Mouse (Mus musculus) myocyte (in vitro differentiated cells): ENCODE measurements around the gene 2210408I21Rik. TPM values are rescaled to one million over a fixed set of nuclear protein-coding genes. Genes with fewer than 3 reads are reported as not detected.

Source experiments
- H3K27me3 ChIP-seq: one replicate; pipeline ENCODE4 v1.6.1; 2011; ENCODE audit not compliant: control insufficient read depth, insufficient read depth, insufficient read length
- H3K36me3 ChIP-seq: one replicate; pipeline ENCODE4 v1.6.1; 2011; ENCODE audit not compliant: control insufficient read depth, insufficient read depth
- H3K4me2 ChIP-seq: one replicate; pipeline ENCODE4 v1.6.1; 2011; ENCODE audit warnings: low read depth, control low read depth
- H3K4me3 ChIP-seq: one replicate; pipeline ENCODE4 v1.5.1; 2011; ENCODE audit warnings: mild to moderate bottlenecking, control low read depth, moderate library complexity
- H3K79me2 ChIP-seq: one replicate; pipeline ENCODE4 v1.6.1; 2011; ENCODE audit not compliant: control insufficient read depth, insufficient read depth
- H3ac ChIP-seq: one replicate; pipeline ENCODE4 v1.6.1; 2011; ENCODE audit not compliant: control insufficient read depth, insufficient read length
- CEBPB ChIP-seq: IDR thresholded peaks from 2 replicates; pipeline ENCODE4 v1.6.1; 2011; ENCODE audit warnings: mild to moderate bottlenecking, moderate library complexity; ENCODE audit not compliant: poor library complexity, insufficient read depth, severe bottlenecking
- E2F4 ChIP-seq: IDR thresholded peaks from one replicate; pipeline ENCODE4 v1.6.1; 2011; ENCODE audit warnings: mild to moderate bottlenecking, control low read depth, moderate library complexity; ENCODE audit not compliant: insufficient read depth
- MAX ChIP-seq: IDR thresholded peaks from one replicate; pipeline ENCODE4 v1.6.1; 2011; ENCODE audit warnings: low read depth, mild to moderate bottlenecking, control low read depth
- MYOD1 ChIP-seq, 3 experiments: IDR thresholded peaks; one replicate each; pipeline ENCODE4 v1.6.1; 2011; ENCODE audit warnings: control low read depth in 2 of 3, low read depth in 2 of 3, mild to moderate bottlenecking in 2 of 3, moderate library complexity in 1 of 3; ENCODE audit not compliant: insufficient read length in 2 of 3, control insufficient read depth in 1 of 3
- MYOG ChIP-seq, 3 experiments: IDR thresholded peaks; one replicate each; pipeline ENCODE4 v1.6.1; 2011; ENCODE audit warnings: control low read depth in 2 of 3, low read depth in 2 of 3, mild to moderate bottlenecking in 2 of 3; ENCODE audit not compliant: insufficient read length in 2 of 3, control insufficient read depth in 1 of 3, insufficient read depth in 1 of 3
- POLR2A ChIP-seq: IDR thresholded peaks from one replicate; pipeline ENCODE4 v1.6.1; 2011; ENCODE audit warnings: low read depth, mild to moderate bottlenecking, control low read depth, moderate library complexity; ENCODE audit not compliant: insufficient read length
- POLR2AphosphoS2 ChIP-seq: IDR thresholded peaks from one replicate; pipeline ENCODE4 v1.6.1; 2011; ENCODE audit warnings: low read depth, control low read depth; ENCODE audit not compliant: insufficient read length
- REST ChIP-seq: IDR thresholded peaks from one replicate; pipeline ENCODE4 v1.6.1; 2011; ENCODE audit warnings: mild to moderate bottlenecking, control low read depth, moderate library complexity; ENCODE audit not compliant: insufficient read depth, insufficient read length
- SRF ChIP-seq: IDR thresholded peaks from one replicate; pipeline ENCODE4 v1.6.1; 2011; ENCODE audit warnings: low read depth; ENCODE audit not compliant: control insufficient read depth, insufficient read length
- TCF12 ChIP-seq: IDR thresholded peaks from one replicate; pipeline ENCODE4 v1.6.1; 2011; ENCODE audit warnings: mild to moderate bottlenecking, control low read depth; ENCODE audit not compliant: poor library complexity, insufficient read depth, severe bottlenecking
- TCF3 ChIP-seq: IDR thresholded peaks from one replicate; pipeline ENCODE4 v1.6.1; 2011; ENCODE audit warnings: low read depth, control low read depth; ENCODE audit not compliant: insufficient read length
- USF1 ChIP-seq: IDR thresholded peaks from one replicate; pipeline ENCODE4 v1.6.1; 2011; ENCODE audit warnings: low read depth, mild to moderate bottlenecking, control low read depth, moderate library complexity
- polyA plus RNA-seq: library from polyadenylated mRNA; unstranded; fragments of >200 nt; fragmentation: generic; extraction: Trizol; gene quantifications from one replicate; pipeline ENCODE4 v1.2.1, GENCODE M21; 2012; ENCODE audit warnings: missing spikeins

2210408I21Rik gene
- polyA plus RNA-seq, 1 experiment, result 1.7 TPM

DNA sequence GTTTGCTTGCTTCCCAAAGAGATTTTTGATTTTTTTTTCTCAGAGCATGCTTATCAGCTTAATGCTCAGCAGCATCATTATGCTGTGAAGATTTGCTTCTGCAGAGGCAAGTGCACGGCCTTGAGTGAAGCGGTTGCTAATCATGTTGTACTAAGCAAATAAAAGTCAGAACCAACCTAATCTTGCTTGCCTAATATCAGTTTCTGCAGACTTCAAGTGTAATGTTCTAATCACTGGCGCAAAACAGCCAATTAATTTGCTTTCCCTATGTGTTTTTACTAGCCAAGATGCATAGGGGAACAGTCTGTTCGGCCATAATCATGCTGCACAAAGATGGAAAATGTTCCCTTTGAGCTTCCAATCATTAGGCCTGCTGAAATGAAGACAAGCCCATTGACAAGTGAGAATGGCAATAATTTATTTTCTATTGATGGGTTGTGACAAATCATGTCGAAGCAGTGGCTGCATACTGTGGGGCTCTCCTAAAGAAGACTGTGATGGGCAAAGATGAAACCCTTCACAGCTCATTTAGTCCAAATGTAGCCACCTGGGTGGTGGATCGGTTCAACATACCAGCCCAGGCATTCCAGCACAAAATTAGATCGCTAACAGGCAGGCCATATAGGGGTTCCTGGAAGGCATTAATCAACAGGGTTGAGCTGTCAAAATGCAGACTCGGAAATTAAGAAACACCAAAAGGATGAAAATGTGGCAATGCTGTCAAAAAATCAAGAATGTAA lies 393.8 kb downstream of the 2210408I21Rik start:
- Histone ChIP-seq H3ac (no peak overlapping the region), H3K4me2 (no peak overlapping the region), H3K36me3 (no peaks in the 10 kb centered on the region), H3K79me2 (no peaks in the 10 kb centered on the region), H3K27me3 (no peaks in the 10 kb centered on the region), H3K4me3 (no peak overlapping the region)
- no peak for TF ChIP-seq SRF
- no peak for TF ChIP-seq TCF12
- no peak for TF ChIP-seq REST
- TF ChIP-seq USF1, result no peak
- TF ChIP-seq MYOG (IDR thresholded peaks at IDR 0.05; ENCODE audit: control insufficient read depth in 1 of 3, insufficient read depth in 1 of 3, insufficient read length in 2 of 3, low read depth in 2 of 3), result no peak
- TF ChIP-seq POLR2A, result no peak
- no peak for TF ChIP-seq MAX
- no peak for TF ChIP-seq CEBPB
- TF ChIP-seq E2F4, result no peak
- TF ChIP-seq MYOD1 (IDR thresholded peaks at IDR 0.05; ENCODE audit: control insufficient read depth in 1 of 3, insufficient read length in 2 of 3, low read depth in 2 of 3), result no peak
- no peak for TF ChIP-seq POLR2AphosphoS2
- no peak for TF ChIP-seq TCF3

DNA sequence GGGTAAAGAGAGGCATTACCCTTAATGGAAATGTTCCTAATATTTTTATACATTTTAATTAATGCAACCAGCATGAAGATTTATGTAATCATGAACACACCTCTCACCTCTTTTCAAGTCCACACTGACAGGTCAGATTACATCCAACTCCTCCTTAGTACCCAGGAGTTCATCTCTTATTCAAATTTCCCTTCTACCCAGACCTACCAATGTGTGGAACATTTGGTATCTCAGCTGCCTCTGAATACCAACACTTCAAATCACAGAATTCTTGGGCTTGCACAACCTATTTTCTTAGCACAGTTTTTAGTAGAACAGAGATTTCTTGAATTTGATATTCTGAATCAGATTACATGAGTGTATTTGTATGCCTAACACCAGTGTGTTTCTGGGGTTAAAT lies 394.4 kb downstream of the 2210408I21Rik start:
- TF ChIP-seq TCF12, result no peak
- no peak for TF ChIP-seq USF1
- TF ChIP-seq TCF3, result no peak
- TF ChIP-seq REST, result no peak
- TF ChIP-seq POLR2A, result no peak
- no peak for TF ChIP-seq MAX
- TF ChIP-seq CEBPB, result no peak
- TF ChIP-seq SRF, result no peak
- TF ChIP-seq MYOD1 (IDR thresholded peaks at IDR 0.05; ENCODE audit: control insufficient read depth in 1 of 3, insufficient read length in 2 of 3, low read depth in 2 of 3), result no peak
- no peak for TF ChIP-seq MYOG (IDR thresholded peaks at IDR 0.05; ENCODE audit: control insufficient read depth in 1 of 3, insufficient read depth in 1 of 3, insufficient read length in 2 of 3, low read depth in 2 of 3)
- TF ChIP-seq POLR2AphosphoS2, result no peak
- TF ChIP-seq E2F4, result no peak
- no peaks in the 10 kb centered on the region for H3K27me3 ChIP-seq
- no peaks in the 10 kb centered on the region for H3K79me2 ChIP-seq
- H3K4me3 ChIP-seq, result no peak overlapping the region
- H3K36me3 ChIP-seq, result no peaks in the 10 kb centered on the region
- H3ac ChIP-seq, result no peak overlapping the region
- H3K4me2 ChIP-seq, result no peak overlapping the region

DNA sequence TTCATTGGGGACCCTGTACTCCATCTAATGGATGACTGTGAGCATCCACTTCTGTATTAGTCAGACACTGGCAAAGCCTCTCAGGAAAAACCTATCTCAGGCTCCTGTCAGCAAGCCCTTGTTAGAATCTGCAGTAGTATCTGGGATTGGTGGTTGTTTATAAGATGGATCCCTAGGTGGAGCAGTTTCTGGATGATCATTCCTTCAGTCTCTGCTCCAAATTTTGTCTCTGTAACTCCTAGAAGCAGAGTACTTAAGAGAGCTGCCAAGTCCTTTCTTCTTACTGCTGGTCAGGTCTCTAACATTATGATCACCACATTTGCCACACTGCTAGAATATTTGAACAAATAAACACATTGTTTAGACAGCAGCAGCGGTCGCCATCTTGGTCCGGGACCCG lies 402.1 kb downstream of the 2210408I21Rik start:
- no peak for TF ChIP-seq REST
- TF ChIP-seq POLR2A, result no peak
- no peak for TF ChIP-seq TCF3
- no peak for TF ChIP-seq TCF12
- TF ChIP-seq CEBPB, result no peak
- TF ChIP-seq MAX, result no peak
- Histone ChIP-seq H3K4me3 (no peak overlapping the region), H3K36me3 (no peaks in the 10 kb centered on the region), H3K4me2 (no peak overlapping the region), H3K27me3 (no peaks in the 10 kb centered on the region), H3ac (no peak overlapping the region), H3K79me2 (no peaks in the 10 kb centered on the region)

- Histone ChIP-seq H3K79me2 (no peaks in the 10 kb centered on the region), H3K27me3 (no peaks in the 10 kb centered on the region), H3K4me3 (no peak overlapping the region), H3K4me2 (no peak overlapping the region), H3ac (no peak overlapping the region), H3K36me3 (no peaks in the 10 kb centered on the region)
- no peak for TF ChIP-seq REST
- TF ChIP-seq POLR2AphosphoS2, result no peak
- TF ChIP-seq USF1, result no peak
- TF ChIP-seq POLR2A, result no peak
- no peak for TF ChIP-seq MYOG (IDR thresholded peaks at IDR 0.05; ENCODE audit: control insufficient read depth in 1 of 3, insufficient read depth in 1 of 3, insufficient read length in 2 of 3, low read depth in 2 of 3)
Observed at GRCm38 (mm10) chr13:77547486-77548385, 412.4 kb downstream of the 2210408I21Rik start.

DNA sequence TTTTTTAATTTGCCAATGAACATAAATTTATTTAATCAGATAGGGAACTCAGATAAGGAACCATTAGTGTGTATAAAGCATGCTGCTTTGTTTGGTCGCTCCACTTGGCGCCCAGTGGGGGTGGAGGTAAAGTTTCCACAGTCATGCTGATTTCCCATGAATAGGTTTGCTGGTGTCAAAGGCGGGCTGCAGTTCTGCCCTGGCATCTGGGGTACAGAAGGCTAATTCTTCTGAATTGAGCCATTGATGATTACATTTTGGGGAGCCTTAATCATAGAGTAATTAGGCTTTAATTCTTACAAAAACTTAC lies 413.0 kb downstream of the 2210408I21Rik start:
- no peaks in the 10 kb centered on the region for H3K36me3 ChIP-seq
- TF ChIP-seq MYOG (IDR thresholded peaks at IDR 0.05; ENCODE audit: control insufficient read depth in 1 of 3, insufficient read depth in 1 of 3, insufficient read length in 2 of 3, low read depth in 2 of 3), result no peak
- no peak for TF ChIP-seq E2F4
- no peak for TF ChIP-seq MYOD1 (IDR thresholded peaks at IDR 0.05; ENCODE audit: control insufficient read depth in 1 of 3, insufficient read length in 2 of 3, low read depth in 2 of 3)
- no peak for TF ChIP-seq POLR2A
- H3K4me3 ChIP-seq, result no peak overlapping the region
- no peak overlapping the region for H3K4me2 ChIP-seq
- no peaks in the 10 kb centered on the region for H3K27me3 ChIP-seq
- H3ac ChIP-seq, result no peak overlapping the region
- no peaks in the 10 kb centered on the region for H3K79me2 ChIP-seq
